Mouse (Mus musculus) G1E-ER4 (cell line): Measurements from ENCODE around the gene Sprr2b. TPM values are rescaled to one million over a fixed set of nuclear protein-coding genes. Genes with fewer than 3 reads are reported as not detected.
"Not testable (repeated sequence)": the region's sequence is repeated elsewhere in the genome, so short reads cannot be mapped to it uniquely, and the experiment has no call there.

ENCODE experiments used
- GATA1 ChIP-seq: IDR thresholded peaks from one replicate; pipeline ENCODE4 v1.8.0; 2012; ENCODE audit warnings: low read length, inconsistent platforms
- polyA plus RNA-seq: library from polyadenylated mRNA; stranded (reverse); fragments of >175 nt; gene quantifications from 2 replicates; pipeline ENCODE4 v1.2.3, GENCODE M21; 2012

Gene Sprr2b
- not detected in 2 replicates for polyA plus RNA-seq

DNA sequence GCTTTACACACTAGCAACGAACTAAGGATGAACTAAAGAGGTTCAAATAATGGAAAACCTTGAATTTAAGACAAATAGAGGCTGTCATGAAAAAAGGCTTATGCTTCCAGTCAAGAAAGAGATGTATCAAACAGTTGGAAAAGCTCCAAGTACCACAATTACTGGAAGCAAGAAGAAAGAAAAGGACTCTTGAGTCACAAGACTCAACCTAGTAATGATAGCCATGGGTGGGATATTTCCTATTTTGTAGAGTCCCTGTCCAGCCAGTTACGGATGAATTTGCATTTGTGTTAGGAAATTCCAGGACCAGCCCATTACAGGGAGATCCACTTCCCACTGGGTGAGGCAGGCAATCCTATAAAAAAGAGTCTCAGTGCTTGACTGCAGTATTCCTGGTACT lies at the start of gene Sprr2b:
Gene Sprr2b, plus strand, starts transcription at position 301 of the 400 bp plus-strand sequence.
- TF ChIP-seq GATA1, result no peak

DNA sequence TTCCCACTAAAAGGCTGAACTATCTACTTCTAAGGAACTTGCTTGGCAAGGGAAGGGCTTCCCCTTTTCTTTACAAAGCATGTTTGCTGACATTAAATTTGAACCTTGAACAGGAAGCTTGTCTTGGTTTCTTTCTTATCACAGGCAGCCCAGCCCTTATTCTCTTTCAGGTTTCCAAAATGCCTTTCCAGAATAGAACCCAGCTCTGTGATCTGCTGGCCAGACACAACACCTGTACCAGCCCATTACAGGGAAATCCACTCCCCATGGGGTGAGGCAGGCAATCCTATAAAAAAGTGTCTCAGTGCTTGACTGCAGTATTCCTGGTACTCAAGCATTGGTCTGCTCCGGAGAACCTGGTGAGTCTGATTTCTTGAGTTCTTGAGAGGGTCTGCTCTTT lies 31.3 kb upstream of the Sprr2b start, which contains the start of gene Sprr2a3:
Gene Sprr2a3, plus strand, starts transcription at position 317 of the 400 bp plus-strand sequence.
- TF ChIP-seq GATA1, result not testable (repeated sequence)

DNA sequence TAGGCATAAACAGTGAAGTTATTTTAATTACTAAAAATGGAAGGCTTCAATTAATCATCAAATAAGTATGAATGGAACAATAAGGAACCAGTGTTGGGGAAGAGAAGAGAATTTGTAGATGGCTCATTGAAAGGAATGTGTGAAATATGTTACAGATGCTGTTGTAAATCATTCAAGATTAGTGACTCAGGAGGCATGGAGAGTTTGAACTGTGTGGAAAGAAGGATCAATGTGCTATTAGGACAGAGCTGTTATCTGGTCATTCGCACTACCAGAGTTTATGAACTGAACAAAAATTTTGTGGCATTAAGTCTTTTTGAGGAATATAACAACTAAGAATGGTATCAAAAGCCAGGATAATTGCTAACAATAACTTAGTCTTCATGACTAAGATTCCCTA lies 9.0 kb upstream of the Sprr2b start:
- no peak for TF ChIP-seq GATA1

DNA sequence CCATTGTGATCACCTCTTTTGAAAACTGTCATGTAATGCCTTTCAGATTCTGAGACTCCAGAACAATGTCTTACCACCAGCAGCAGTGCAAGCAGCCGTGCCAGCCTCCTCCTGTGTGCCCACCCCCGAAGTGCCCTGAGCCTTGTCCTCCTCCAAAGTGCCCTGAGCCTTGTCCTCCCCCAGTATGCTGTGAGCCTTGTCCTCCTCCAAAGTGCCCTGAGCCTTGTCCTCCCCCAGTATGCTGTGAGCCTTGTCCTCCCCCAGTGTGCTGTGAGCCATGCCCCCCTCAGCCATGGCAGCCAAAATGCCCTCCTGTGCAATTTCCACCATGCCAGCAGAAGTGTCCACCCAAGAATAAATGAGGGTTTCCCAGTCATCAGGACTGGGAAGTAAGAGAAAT lies 964 bp downstream of the Sprr2b start:
- TF ChIP-seq GATA1, result no peak

DNA sequence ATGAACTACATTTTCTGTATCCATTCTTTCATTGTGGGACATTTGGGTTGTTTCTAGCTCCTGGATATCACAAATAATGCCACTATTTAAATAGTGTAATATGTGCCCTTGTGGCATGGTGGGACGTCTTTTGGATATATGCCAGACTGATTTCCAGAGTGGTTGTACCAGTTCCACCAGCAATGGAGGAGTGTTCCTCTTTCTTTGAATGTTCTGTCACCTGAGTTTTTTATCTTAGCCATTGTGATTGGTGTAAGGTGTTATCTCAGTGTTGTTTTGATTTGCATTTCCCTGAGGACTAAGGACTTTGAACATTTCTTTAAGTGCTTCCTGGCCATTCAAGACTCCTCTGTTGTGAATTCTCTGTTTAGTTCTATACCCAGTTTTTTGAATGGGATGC lies 19.9 kb downstream of the Sprr2b start:
- no peak for TF ChIP-seq GATA1

DNA sequence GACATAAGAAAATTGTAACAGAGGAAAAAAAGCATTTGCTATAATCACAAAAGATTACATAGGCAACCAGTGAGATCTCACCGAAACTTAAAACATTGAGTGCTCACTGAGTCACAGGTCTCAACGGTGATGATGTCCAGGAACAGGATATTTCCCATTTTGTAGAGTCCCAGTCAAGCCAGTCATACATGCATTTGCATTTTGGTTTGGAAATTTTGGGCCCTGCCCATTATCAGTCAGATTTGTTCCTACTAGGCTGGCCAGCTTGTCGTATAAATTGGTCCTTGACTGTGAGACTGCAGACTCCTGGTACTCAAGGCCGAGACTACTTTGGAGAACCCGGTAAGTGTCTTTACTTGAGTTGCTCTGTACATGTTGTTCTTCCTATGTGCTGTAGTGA lies 22.4 kb downstream of the Sprr2b start, which contains the start of gene Sprr2d:
Gene Sprr2d, plus strand, starts transcription at position 301 of the 400 bp plus-strand sequence.
- TF ChIP-seq GATA1, result no peak

DNA sequence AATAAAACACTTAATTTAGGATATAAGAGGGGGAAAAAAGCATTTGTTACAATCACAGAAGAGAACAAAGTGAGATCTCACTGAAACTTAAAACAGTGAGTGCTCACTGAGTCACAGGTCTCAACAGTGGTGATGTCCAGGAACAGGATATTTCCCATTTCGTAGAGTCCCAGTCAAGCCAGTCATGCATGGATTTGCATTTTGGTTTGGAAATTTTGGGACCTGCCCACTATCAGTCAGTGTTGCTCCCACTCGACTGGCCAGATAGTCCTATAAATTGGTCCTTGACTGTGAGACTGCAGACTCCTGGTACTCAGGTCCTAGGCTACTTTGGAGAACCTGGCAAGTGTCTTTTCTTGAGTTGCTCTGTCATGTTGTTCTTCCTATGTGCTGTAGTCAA lies 35.4 kb downstream of the Sprr2b start, which contains the start of gene Sprr2e:
Gene Sprr2e, plus strand, starts transcription at position 301 of the 400 bp plus-strand sequence.
- TF ChIP-seq GATA1, result no peak

DNA sequence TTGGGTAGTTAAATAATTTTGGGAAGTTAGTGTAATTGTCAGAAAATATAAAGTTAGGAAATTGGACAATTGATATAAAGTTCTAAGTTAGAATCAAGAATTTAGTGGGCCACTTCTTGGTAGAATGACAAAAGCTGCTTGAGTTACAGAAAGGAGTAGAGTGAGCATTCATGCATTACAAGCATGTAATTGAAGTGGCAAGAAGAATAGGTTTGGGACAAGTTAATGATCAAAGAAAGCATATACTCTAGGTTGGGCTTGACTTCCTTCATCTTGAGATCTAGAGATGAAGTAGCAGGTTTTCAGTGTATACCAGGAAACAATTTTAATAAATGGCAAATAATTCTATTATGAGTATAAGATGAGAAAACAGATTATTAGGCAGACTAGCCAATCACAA lies 45.2 kb downstream of the Sprr2b start:
- TF ChIP-seq GATA1, result no peak

DNA sequence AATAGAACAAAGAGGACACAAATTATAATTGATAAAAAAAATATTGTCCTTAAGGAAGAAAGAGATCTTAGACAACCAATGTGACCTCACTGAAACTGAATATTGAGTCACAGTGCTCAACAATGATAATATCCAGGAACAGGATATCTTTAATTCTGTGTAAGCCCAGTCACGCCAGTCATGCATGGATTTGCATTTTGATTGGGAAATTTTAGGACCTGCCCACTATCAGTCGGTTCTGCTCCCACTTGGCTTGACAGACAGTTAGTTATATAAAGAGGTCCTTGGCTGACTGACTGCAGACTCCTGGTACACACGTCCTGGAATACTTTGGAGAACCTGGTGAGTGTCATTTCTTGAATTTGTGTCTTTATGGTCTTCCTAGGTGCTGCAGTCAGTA lies 48.5 kb downstream of the Sprr2b start, which contains the start of gene Sprr2f:
Gene Sprr2f, plus strand, starts transcription at position 301 of the 400 bp plus-strand sequence.
- TF ChIP-seq GATA1, result no peak

Other genes starting within 250 kb of the Sprr2b start
- not detected in 2 replicates for gene Lor, start 233.5 kb upstream of the Sprr2b start, polyA plus RNA-seq
- not detected in 2 replicates for gene Prr9, start 192.7 kb upstream of the Sprr2b start, polyA plus RNA-seq
- not detected in 2 replicates for gene Lelp1, start 173.9 kb upstream of the Sprr2b start, polyA plus RNA-seq
- gene Sprr2a1, start 100.8 kb upstream of the Sprr2b start, polyA plus RNA-seq, result not detected in 2 replicates
- gene Sprr2a2, start 100.7 kb upstream of the Sprr2b start, polyA plus RNA-seq, result not detected in 2 replicates
- not detected in 2 replicates for gene Sprr2a3, start 31.2 kb upstream of the Sprr2b start, polyA plus RNA-seq
- not detected in 2 replicates for gene Sprr2d, start 22.5 kb downstream of the Sprr2b start, polyA plus RNA-seq
- gene Sprr2e, start 35.5 kb downstream of the Sprr2b start, polyA plus RNA-seq, result not detected in 2 replicates
- gene Sprr2f, start 48.6 kb downstream of the Sprr2b start, polyA plus RNA-seq, result not detected in 2 replicates
- gene Sprr2h, start 69.1 kb downstream of the Sprr2b start, polyA plus RNA-seq, result not detected in 2 replicates
- not detected in 2 replicates for gene Sprr2i, start 91.4 kb downstream of the Sprr2b start, polyA plus RNA-seq
- not detected in 2 replicates for gene Sprr2j-ps, start 101.5 kb downstream of the Sprr2b start, polyA plus RNA-seq
- gene Gm9774, start 112.8 kb downstream of the Sprr2b start, polyA plus RNA-seq, result 12.8 and 15.9 TPM in 2 replicates
- not detected in 2 replicates for gene Sprr2k, start 116.0 kb downstream of the Sprr2b start, polyA plus RNA-seq
- not detected in 2 replicates for gene Sprr1b, start 122.2 kb downstream of the Sprr2b start, polyA plus RNA-seq
- not detected in 2 replicates for gene Sprr3, start 142.1 kb downstream of the Sprr2b start, polyA plus RNA-seq
- gene Sprr1a, start 169.3 kb downstream of the Sprr2b start, polyA plus RNA-seq, result not detected in 2 replicates
- gene Sprr4, start 183.9 kb downstream of the Sprr2b start, polyA plus RNA-seq, result not detected in 2 replicates
- gene 2310046K23Rik, start 217.9 kb downstream of the Sprr2b start, polyA plus RNA-seq, result not detected in 2 replicates